Mouse (Mus musculus) neural tube, embryonic 12.5 days (tissue): ENCODE data around the gene Slc29a2. TPM values are rescaled to one million over a fixed set of nuclear protein-coding genes. Genes with fewer than 3 reads are reported as not detected.

Source experiments
- ATAC-seq: fragments of 200-750 bp; cut with Nextera tagmentation; 2 replicates; pipeline ENCODE4 v1.8.0; 2017; ENCODE audit warnings: low read depth, mild to moderate bottlenecking, moderate TSS enrichment, moderate library complexity; ENCODE audit not compliant: low FRiP score
- H3K27ac ChIP-seq: fragments of 300-500 bp; sonication (generic); 2 replicates; pipeline ENCODE4 v1.5.1; 2016
- H3K27me3 ChIP-seq: fragments of 300-500 bp; sonication (generic); replicated peaks from 2 replicates; pipeline ENCODE4 v1.6.1; 2016; ENCODE audit warnings: mild to moderate bottlenecking
- H3K36me3 ChIP-seq: fragments of 300-500 bp; sonication (generic); 2 replicates; pipeline ENCODE4 v1.6.1; 2016; ENCODE audit warnings: mild to moderate bottlenecking
- H3K4me1 ChIP-seq: fragments of 300-500 bp; sonication (generic); 2 replicates; pipeline ENCODE4 v1.6.1; 2016
- H3K4me2 ChIP-seq: fragments of 300-500 bp; sonication (generic); replicated peaks from 2 replicates; pipeline ENCODE4 v1.6.1; 2016; ENCODE audit warnings: mild to moderate bottlenecking
- H3K4me3 ChIP-seq: fragments of 300-500 bp; sonication (generic); 2 replicates; pipeline ENCODE4 v1.5.1; 2016
- H3K9ac ChIP-seq: fragments of 300-500 bp; sonication (generic); 2 replicates; pipeline ENCODE4 v1.6.1; 2016; ENCODE audit warnings: mild to moderate bottlenecking
- H3K9me3 ChIP-seq: fragments of 300-500 bp; sonication (generic); 2 replicates; pipeline ENCODE4 v1.6.1; 2016; ENCODE audit warnings: mild to moderate bottlenecking
- WGBS: fragments of 180-500 bp; shearing (Covaris S2); methylation state at CpG from one replicate; pipeline ENCODE4 v1.1.7; 2016; 5-methylcytosine and 5-hydroxymethylcytosine counted together
- polyA plus RNA-seq: library from polyadenylated mRNA; unstranded; fragments of >200 nt; fragmentation: Nextera tagmentation; extraction: Ambion mirVana; gene quantifications from 2 replicates; pipeline ENCODE4 v1.2.1, GENCODE M21; 2016

Gene Slc29a2
- polyA plus RNA-seq, 1 experiment from 2014 or later = 6.2 TPM

GRCm38 (mm10) chr19:5067040-5067799, 43.6 kb downstream of the Slc29a2 start:
- Histone ChIP-seq H3K4me1 (peaks cover 52% of the 10 kb centered on the region), H3K9me3 (no peaks in the 10 kb centered on the region), H3K36me3 (no peaks in the 10 kb centered on the region), H3K4me3 (peak overlapping the region; percentile 45), H3K27ac (no peak overlapping the region), H3K9ac (peak overlapping the region; percentile 77), H3K4me2 (peak overlapping the region; percentile 86), H3K27me3 (peaks cover 48% of the 10 kb centered on the region)
- ATAC-seq = no peak
- 9% methylated on average over 15 of the region's 15 CpGs for WGBS

- Histone ChIP-seq H3K9ac (peak within 1 kb of the TSS; percentile 77), H3K27ac (no peak within 1 kb of the TSS), H3K27me3 (peaks cover 48% of the 10 kb centered on the region), H3K9me3 (no peaks in the 10 kb centered on the region), H3K4me1 (peaks cover 57% of the 10 kb centered on the region), H3K4me2 (peak within 1 kb of the TSS; percentile 86), H3K36me3 (no peaks in the 10 kb centered on the region), H3K4me3 (peak within 1 kb of the TSS; percentile 45)
- no peak for ATAC-seq
- WGBS = under 1% methylated on average over 55 of the region's 56 CpGs
These were observed 44.4 kb downstream of the Slc29a2 start, which contains the start of gene Cd248 for GRCm38 (mm10) chr19:5067867-5068569. TSS of gene Cd248 (plus strand) at chr19:5068078.

GRCm38 (mm10) chr19:5068570-5069234, 45.0 kb downstream of the Slc29a2 start:
- 35% methylated on average over 21 of the region's 21 CpGs for WGBS

GRCm38 (mm10) chr19:5069486-5069885, 45.8 kb downstream of the Slc29a2 start:
- Histone ChIP-seq H3K27me3 (peaks cover 55% of the 10 kb centered on the region), H3K4me3 (no peak overlapping the region), H3K9me3 (no peaks in the 10 kb centered on the region), H3K4me1 (peaks cover 57% of the 10 kb centered on the region), H3K9ac (no peak overlapping the region), H3K36me3 (no peaks in the 10 kb centered on the region), H3K27ac (no peak overlapping the region), H3K4me2 (peak overlapping the region; percentile 86)
- no peak for ATAC-seq
- WGBS = 87% methylated on average over 5 of the region's 5 CpGs

More at GRCm38 (mm10) chr19:5068570-5069234, 45.0 kb downstream of the Slc29a2 start:
- H3K4me2 ChIP-seq = peak overlapping the region; percentile 86
- peak overlapping the region; percentile 77 for H3K9ac ChIP-seq
- H3K36me3 ChIP-seq = no peaks in the 10 kb centered on the region
- peaks cover 49% of the 10 kb centered on the region for H3K27me3 ChIP-seq
- ATAC-seq = no peak
- H3K9me3 ChIP-seq = no peaks in the 10 kb centered on the region
- peaks cover 57% of the 10 kb centered on the region for H3K4me1 ChIP-seq
- peak overlapping the region; percentile 45 for H3K4me3 ChIP-seq
- H3K27ac ChIP-seq = no peak overlapping the region

- Histone ChIP-seq H3K27me3 (peaks cover 57% of the 10 kb centered on the region), H3K4me1 (peaks cover 55% of the 10 kb centered on the region), H3K9ac (0 out of 2 replicates have a peak overlapping the region, but pooled peaks have one; percentile 13)
These were observed 46.3 kb downstream of the Slc29a2 start for GRCm38 (mm10) chr19:5069978-5070377.

GRCm38 (mm10) chr19:5071077-5071476, 47.4 kb downstream of the Slc29a2 start:
- no peaks in the 10 kb centered on the region for H3K9me3 ChIP-seq
- ATAC-seq = no peak
- WGBS = 10% methylated on average over 11 of the region's 11 CpGs
- H3K36me3 ChIP-seq = no peaks in the 10 kb centered on the region
- H3K27me3 ChIP-seq = peaks cover 52% of the 10 kb centered on the region
- H3K4me1 ChIP-seq = peaks cover 50% of the 10 kb centered on the region
- peak overlapping the region; percentile 86 for H3K4me2 ChIP-seq
- H3K4me3 ChIP-seq = peak overlapping the region; percentile 35
- H3K27ac ChIP-seq = peak overlapping the region; percentile 39; the same call in 1 of the 2 replicates
- H3K9ac ChIP-seq = 0 out of 2 replicates have a peak overlapping the region, but pooled peaks have one; percentile 41

More at GRCm38 (mm10) chr19:5069978-5070377, 46.3 kb downstream of the Slc29a2 start:
- peak overlapping the region; percentile 9; the same call in 1 of the 2 replicates for H3K4me3 ChIP-seq
- no peak for ATAC-seq
- no peaks in the 10 kb centered on the region for H3K36me3 ChIP-seq
- 81% methylated on average over 7 of the region's 7 CpGs for WGBS
- H3K9me3 ChIP-seq = no peaks in the 10 kb centered on the region
- peak overlapping the region; percentile 86 for H3K4me2 ChIP-seq
- H3K27ac ChIP-seq = no peak overlapping the region

GRCm38 (mm10) chr19:5071545-5072369, 48.1 kb downstream of the Slc29a2 start:
- Histone ChIP-seq H3K4me2 (peak overlapping the region; percentile 86), H3K9me3 (no peaks in the 10 kb centered on the region), H3K27ac (peak overlapping the region; percentile 39; the same call in 1 of the 2 replicates), H3K4me3 (peak overlapping the region; percentile 35), H3K4me1 (peaks cover 50% of the 10 kb centered on the region), H3K36me3 (no peaks in the 10 kb centered on the region), H3K27me3 (peaks cover 48% of the 10 kb centered on the region), H3K9ac (peak overlapping the region; percentile 41; the same call in 1 of the 2 replicates)
- ATAC-seq = peak; percentile 75
- under 1% methylated on average over 40 of the region's 40 CpGs for WGBS

- peak overlapping the region; percentile 35 for H3K4me3 ChIP-seq
- 2% methylated on average over 20 of the region's 20 CpGs for whole genome bisulfite sequencing
- peak; percentile 22; the same call in 1 of the 2 replicates for ATAC-seq
- no peaks in the 10 kb centered on the region for H3K9me3 ChIP-seq
- H3K27me3 ChIP-seq = peaks cover 41% of the 10 kb centered on the region
- no peaks in the 10 kb centered on the region for H3K36me3 ChIP-seq
- H3K4me2 ChIP-seq = peak overlapping the region; percentile 86
- no peak overlapping the region for H3K27ac ChIP-seq
- 0 out of 2 replicates have a peak overlapping the region, but pooled peaks have one; percentile 41 for H3K9ac ChIP-seq
- peaks cover 43% of the 10 kb centered on the region for H3K4me1 ChIP-seq
These were observed 48.8 kb downstream of the Slc29a2 start for GRCm38 (mm10) chr19:5072389-5073019.

GRCm38 (mm10) chr19:5073028-5073427, 49.4 kb downstream of the Slc29a2 start:
- Histone ChIP-seq H3K27me3 (peaks cover 36% of the 10 kb centered on the region), H3K9me3 (no peaks in the 10 kb centered on the region), H3K9ac (no peak overlapping the region), H3K36me3 (no peaks in the 10 kb centered on the region), H3K4me2 (peak overlapping the region; percentile 86), H3K4me1 (peaks cover 37% of the 10 kb centered on the region), H3K4me3 (peak overlapping the region; percentile 35; the same call in 1 of the 2 replicates), H3K27ac (no peak overlapping the region)
- no peak for ATAC-seq
- 2% methylated on average over 15 of the region's 15 CpGs for WGBS

GRCm38 (mm10) chr19:5073518-5073917, 49.9 kb downstream of the Slc29a2 start:
- no peak for ATAC-seq
- Histone ChIP-seq H3K36me3 (no peaks in the 10 kb centered on the region), H3K9ac (no peak overlapping the region), H3K27ac (no peak overlapping the region), H3K4me3 (no peak overlapping the region), H3K9me3 (no peaks in the 10 kb centered on the region), H3K27me3 (peaks cover 33% of the 10 kb centered on the region), H3K4me2 (no peak overlapping the region), H3K4me1 (peaks cover 32% of the 10 kb centered on the region)
- 43% methylated on average over 5 of the region's 5 CpGs for WGBS

- no peak overlapping the region for H3K4me3 ChIP-seq
- no peaks in the 10 kb centered on the region for H3K36me3 ChIP-seq
- 95% methylated on average over 1 of the region's 1 CpGs for WGBS
- peaks cover 52% of the 10 kb centered on the region for H3K27me3 ChIP-seq
- ATAC-seq = no peak
- no peak overlapping the region for H3K9ac ChIP-seq
- no peaks in the 10 kb centered on the region for H3K9me3 ChIP-seq
- H3K4me1 ChIP-seq = no peaks in the 10 kb centered on the region
- no peak overlapping the region for H3K27ac ChIP-seq
- no peak overlapping the region for H3K4me2 ChIP-seq
These were observed 55.6 kb downstream of the Slc29a2 start for GRCm38 (mm10) chr19:5079279-5079678.
